Mouse (Mus musculus): ENCODE measurements around the gene Twist1. TPM values are rescaled to one million over a fixed set of nuclear protein-coding genes. Genes with fewer than 3 reads are reported as not detected.

Gene Twist1
- 0.37 and 0.89 TPM in 2 replicates for polyA plus RNA-seq (2014; fragmentation: Nextera tagmentation; extraction: Ambion mirVana)

DNA sequence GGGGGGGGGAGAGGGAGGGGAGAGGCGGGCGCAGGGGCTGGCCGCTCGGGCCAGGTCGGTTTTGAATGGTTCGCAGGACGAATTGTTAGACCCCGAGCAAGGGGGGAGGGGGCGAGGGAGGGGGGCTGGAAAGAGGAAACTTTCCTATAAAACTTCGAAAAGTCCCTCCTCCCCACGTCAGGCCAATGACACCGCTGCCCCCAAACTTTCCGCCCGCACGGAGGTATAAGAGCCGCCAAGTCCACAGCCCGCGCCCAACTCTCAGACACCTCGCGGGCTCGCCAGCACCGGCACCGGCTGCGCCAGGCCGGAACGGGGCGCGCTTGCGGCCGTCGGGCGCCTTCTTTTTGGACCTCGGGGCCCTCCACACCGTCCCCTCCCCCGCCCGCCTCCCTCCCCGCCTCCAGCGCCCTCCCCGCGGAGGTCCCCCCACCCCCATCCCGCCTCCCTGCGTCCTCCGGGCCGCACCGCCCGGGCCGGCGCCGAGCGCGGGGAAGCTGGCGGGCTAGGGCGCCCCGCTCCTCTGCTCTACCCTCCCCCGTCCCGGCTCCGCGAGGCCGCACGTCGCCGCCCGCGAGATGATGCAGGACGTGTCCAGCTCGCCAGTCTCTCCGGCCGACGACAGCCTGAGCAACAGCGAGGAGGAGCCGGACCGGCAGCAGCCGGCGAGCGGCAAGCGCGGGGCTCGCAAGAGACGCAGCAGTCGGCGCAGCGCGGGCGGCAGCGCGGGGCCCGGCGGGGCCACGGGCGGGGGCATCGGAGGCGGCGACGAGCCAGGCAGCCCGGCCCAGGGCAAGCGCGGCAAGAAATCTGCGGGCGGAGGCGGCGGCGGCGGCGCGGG is at the start of gene Twist1:
Gene Twist1 (plus strand): TSS at position 272 of the 841 bp plus-strand sequence.
- TF ChIP-seq CTCF (IDR thresholded peaks at IDR 0.05; ENCODE audit: low read depth) = no peak
- ATAC-seq (ENCODE audit: insufficient read depth) (peak; percentile 81), DNase-seq (peak; percentile 59)
- Histone ChIP-seq H3K4me2 (peak within 1 kb of the TSS; percentile 77), H3K4me1 (ENCODE audit: insufficient read depth) (peaks cover 3% of the 10 kb centered on the region; the same call in 1 of the 2 replicates), H3K4me3 (ENCODE audit: low read depth, low read length) (peak within 1 kb of the TSS; percentile 52), H3K27me3 (ENCODE audit: insufficient read depth, low read length) (peaks cover 91% of the 10 kb centered on the region), H3K9me3 (ENCODE audit: low read depth, low read length) (no peaks in the 10 kb centered on the region), H3K27ac (ENCODE audit: low read depth) (peak within 1 kb of the TSS; percentile 50; the same call in 1 of the 2 replicates), H3K9ac (peak within 1 kb of the TSS; percentile 55), H3K36me3 (ENCODE audit: insufficient read depth) (no peaks in the 10 kb centered on the region)
- WGBS = 1% methylated on average over 67 of the region's 105 CpGs

DNA sequence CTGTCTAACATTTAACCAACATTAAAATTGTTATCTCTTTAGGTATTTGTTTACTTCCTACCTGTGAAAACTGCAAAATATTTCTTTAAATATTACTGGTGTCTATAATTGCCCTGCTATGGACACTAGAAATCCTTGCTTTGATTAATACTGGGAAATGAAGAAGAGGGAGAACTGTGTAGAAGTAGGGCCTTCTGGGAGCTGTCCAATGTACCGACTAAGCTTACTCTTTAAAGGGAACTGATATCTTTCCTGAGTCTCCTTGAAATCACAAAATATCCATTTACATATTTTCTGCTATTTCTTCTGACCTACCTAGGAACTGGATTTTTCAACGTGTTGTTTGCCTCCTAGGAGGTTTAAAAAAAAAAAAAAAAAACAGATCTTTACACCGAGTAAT is 30.7 kb upstream of the Twist1 start:
- Histone ChIP-seq H3K27ac (ENCODE audit: low read depth) (no peak overlapping the region), H3K36me3 (ENCODE audit: insufficient read depth) (no peaks in the 10 kb centered on the region), H3K9ac (no peak overlapping the region), H3K27me3 (ENCODE audit: insufficient read depth, low read length) (peaks cover 30% of the 10 kb centered on the region), H3K9me3 (ENCODE audit: low read depth, low read length) (no peaks in the 10 kb centered on the region), H3K4me2 (no peak overlapping the region), H3K4me1 (ENCODE audit: insufficient read depth) (no peaks in the 10 kb centered on the region), H3K4me3 (ENCODE audit: low read depth, low read length) (no peak overlapping the region)
- ATAC-seq (ENCODE audit: insufficient read depth) = no peak
- 10% methylated on average over 3 of the region's 3 CpGs for WGBS
- peak; percentile 78 for DNase-seq
- TF ChIP-seq CTCF (IDR thresholded peaks at IDR 0.05; ENCODE audit: low read depth) = no peak

DNA sequence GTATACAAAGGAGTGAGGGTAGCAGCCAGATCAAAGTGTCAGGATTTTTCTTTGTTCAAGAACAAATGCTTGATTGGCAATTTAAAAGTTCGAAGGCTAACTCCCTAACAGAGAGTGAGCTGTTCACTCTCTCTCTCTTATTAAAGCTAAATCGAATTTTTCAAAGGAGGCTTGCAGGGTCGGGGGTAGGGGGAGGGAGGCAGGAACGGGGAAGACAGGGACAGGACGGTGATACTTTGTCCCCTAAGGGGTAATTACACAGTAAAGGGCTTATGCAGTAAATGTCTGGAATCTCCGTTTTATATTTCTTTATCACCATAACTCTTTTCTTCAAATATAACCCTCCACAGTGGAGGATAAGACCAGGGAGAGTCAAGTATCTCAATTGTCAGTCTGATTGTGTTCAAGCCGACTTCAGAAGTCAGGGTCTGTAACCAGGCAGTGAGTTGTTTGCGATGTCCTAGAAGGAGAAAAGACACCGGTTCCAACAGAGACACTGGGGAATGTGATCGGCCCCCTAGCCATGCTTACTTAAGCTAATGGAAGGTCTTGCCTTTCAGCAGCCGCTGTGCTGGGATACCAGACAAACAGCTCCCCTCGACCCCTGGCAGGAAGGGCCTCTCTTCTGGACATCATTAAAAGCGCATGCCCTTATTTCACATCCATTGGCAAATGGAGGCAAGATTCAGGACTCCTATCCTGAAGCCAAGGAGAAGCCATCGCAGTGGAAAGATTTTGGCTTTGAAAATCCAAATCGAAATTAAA is 30.0 kb upstream of the Twist1 start:
- Histone ChIP-seq H3K27me3 (ENCODE audit: insufficient read depth, low read length) (peaks cover 30% of the 10 kb centered on the region), H3K9ac (no peak overlapping the region), H3K4me3 (ENCODE audit: low read depth, low read length) (no peak overlapping the region), H3K36me3 (ENCODE audit: insufficient read depth) (no peaks in the 10 kb centered on the region), H3K27ac (ENCODE audit: low read depth) (no peak overlapping the region), H3K4me1 (ENCODE audit: insufficient read depth) (no peaks in the 10 kb centered on the region), H3K4me2 (no peak overlapping the region), H3K9me3 (ENCODE audit: low read depth, low read length) (no peaks in the 10 kb centered on the region)
- TF ChIP-seq CTCF (IDR thresholded peaks at IDR 0.05; ENCODE audit: low read depth) = no peak
- ATAC-seq (ENCODE audit: insufficient read depth) (no peak), DNase-seq (no peak)
- WGBS = 2% methylated on average over 15 of the region's 15 CpGs

GRCm38 (mm10) chr12:33928331-33929192 is 28.9 kb upstream of the Twist1 start, which contains the start of gene Ferd3l:
Gene Ferd3l (plus strand): TSS chr12:33928425.
- no peaks in the 10 kb centered on the region for H3K4me1 ChIP-seq (ENCODE audit: insufficient read depth)
- no peak within 1 kb of the TSS for H3K4me3 ChIP-seq (ENCODE audit: low read depth, low read length)
- WGBS = under 1% methylated on average over 39 of the region's 39 CpGs
- H3K36me3 ChIP-seq (ENCODE audit: insufficient read depth) = no peaks in the 10 kb centered on the region
- no peak for TF ChIP-seq CTCF (IDR thresholded peaks at IDR 0.05; ENCODE audit: low read depth)
- peak within 1 kb of the TSS; percentile 15; the same call in 1 of the 2 replicates for H3K4me2 ChIP-seq
- H3K9me3 ChIP-seq (ENCODE audit: low read depth, low read length) = no peaks in the 10 kb centered on the region
- H3K9ac ChIP-seq = no peak within 1 kb of the TSS
- no peak for ATAC-seq (ENCODE audit: insufficient read depth)
- no peak for DNase-seq
- H3K27ac ChIP-seq (ENCODE audit: low read depth) = no peak within 1 kb of the TSS
- H3K27me3 ChIP-seq (ENCODE audit: insufficient read depth, low read length) = peaks cover 30% of the 10 kb centered on the region

DNA sequence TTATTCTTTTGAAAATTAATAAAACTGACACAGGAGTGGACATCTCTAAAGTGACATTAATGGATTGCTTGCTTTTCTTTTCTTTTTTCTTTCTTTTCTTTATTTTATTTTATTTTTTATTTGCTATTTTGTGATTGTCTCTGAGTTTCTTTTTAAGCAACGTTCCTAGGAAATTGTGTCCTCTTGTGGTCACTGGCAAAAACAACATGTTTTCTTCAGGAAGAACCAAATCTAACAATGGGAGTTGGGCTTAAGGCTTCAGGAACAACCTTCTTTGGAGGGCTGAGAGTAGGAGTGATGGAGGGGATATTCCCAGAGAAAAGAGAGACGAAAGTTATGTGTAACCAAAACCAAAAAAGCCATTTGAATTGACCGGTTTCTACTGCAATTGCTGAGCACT is 4.6 kb upstream of the Twist1 start:
- ATAC-seq (ENCODE audit: insufficient read depth) (no peak), DNase-seq (peak; percentile 35)
- Histone ChIP-seq H3K9me3 (ENCODE audit: low read depth, low read length) (no peaks in the 10 kb centered on the region), H3K36me3 (ENCODE audit: insufficient read depth) (no peaks in the 10 kb centered on the region), H3K27ac (ENCODE audit: low read depth) (no peak overlapping the region), H3K4me2 (no peak overlapping the region), H3K4me1 (ENCODE audit: insufficient read depth) (no peaks in the 10 kb centered on the region), H3K4me3 (ENCODE audit: low read depth, low read length) (no peak overlapping the region), H3K9ac (no peak overlapping the region), H3K27me3 (ENCODE audit: insufficient read depth, low read length) (peaks cover 57% of the 10 kb centered on the region)
- TF ChIP-seq CTCF (IDR thresholded peaks at IDR 0.05; ENCODE audit: low read depth) = peak; percentile 57
- WGBS = 7% methylated on average over 3 of the region's 3 CpGs

DNA sequence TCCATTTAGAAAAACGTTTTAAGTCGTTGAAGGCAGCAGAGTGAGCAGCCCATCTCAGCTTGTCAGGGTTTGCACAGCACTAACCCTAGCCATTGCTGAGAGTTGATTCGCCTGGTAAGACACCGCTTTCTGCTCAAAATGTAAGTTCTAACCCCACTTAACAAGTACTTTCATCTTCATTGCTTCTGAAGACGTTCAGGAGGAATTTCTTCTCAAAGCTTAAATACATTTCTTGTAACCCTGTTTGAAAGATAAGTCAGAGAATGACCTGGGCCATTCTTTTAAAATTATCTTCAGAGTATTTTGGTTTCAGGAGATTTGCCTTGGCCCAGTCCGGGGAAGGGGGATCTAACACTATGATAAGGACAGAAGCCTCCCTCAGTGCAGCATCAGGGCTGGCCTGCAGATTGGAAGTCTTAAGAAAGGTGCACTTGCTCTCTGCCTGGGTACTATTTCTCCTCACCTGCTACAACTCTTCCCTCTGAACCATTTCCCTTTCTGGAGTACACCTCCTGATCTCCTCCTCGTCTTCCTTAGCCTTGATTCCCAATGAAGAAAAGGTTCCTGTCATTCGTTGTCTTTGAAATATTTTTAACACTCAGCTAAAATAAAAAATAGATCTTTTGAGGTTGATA is 2.4 kb upstream of the Twist1 start:
- DNase-seq (no peak), ATAC-seq (ENCODE audit: insufficient read depth) (no peak)
- H3K9ac ChIP-seq = no peak overlapping the region
- H3K27ac ChIP-seq (ENCODE audit: low read depth) = no peak overlapping the region
- WGBS = 22% methylated on average over 8 of the region's 8 CpGs
- no peak overlapping the region for H3K4me3 ChIP-seq (ENCODE audit: low read depth, low read length)
- no peaks in the 10 kb centered on the region for H3K9me3 ChIP-seq (ENCODE audit: low read depth, low read length)
- TF ChIP-seq CTCF (IDR thresholded peaks at IDR 0.05; ENCODE audit: low read depth) = no peak
- H3K27me3 ChIP-seq (ENCODE audit: insufficient read depth, low read length) = peaks cover 76% of the 10 kb centered on the region
- H3K4me2 ChIP-seq = no peak overlapping the region
- H3K36me3 ChIP-seq (ENCODE audit: insufficient read depth) = no peaks in the 10 kb centered on the region
- peaks cover 3% of the 10 kb centered on the region; the same call in 1 of the 2 replicates for H3K4me1 ChIP-seq (ENCODE audit: insufficient read depth)
